Mouse (Mus musculus) testis, adult 2 months (tissue): Measurements from ENCODE around the gene Psg22.

Experiments used
- CTCF ChIP-seq: fragments of 200-500 bp; IDR thresholded peaks from 2 replicates; pipeline ENCODE4 v1.5.1; 2012; ENCODE audit warnings: low read depth, mild to moderate bottlenecking, inconsistent platforms, low read length, moderate library complexity; ENCODE audit not compliant: control insufficient read depth, insufficient read depth, insufficient replicate concordance
- POLR2A ChIP-seq: fragments of 200-500 bp; IDR thresholded peaks from 2 replicates; pipeline ENCODE4 v1.6.1; 2012; ENCODE audit warnings: low read depth, mild to moderate bottlenecking, inconsistent platforms, low read length, moderate library complexity; ENCODE audit not compliant: control insufficient read depth

GRCm38 (mm10) chr7:18733111-18733510 lies 15.2 kb downstream of the Psg22 start:
- TF ChIP-seq CTCF: no peak
- no peak for TF ChIP-seq POLR2A
